Mouse (Mus musculus): ENCODE results near the gene Eef1e1.

DNA sequence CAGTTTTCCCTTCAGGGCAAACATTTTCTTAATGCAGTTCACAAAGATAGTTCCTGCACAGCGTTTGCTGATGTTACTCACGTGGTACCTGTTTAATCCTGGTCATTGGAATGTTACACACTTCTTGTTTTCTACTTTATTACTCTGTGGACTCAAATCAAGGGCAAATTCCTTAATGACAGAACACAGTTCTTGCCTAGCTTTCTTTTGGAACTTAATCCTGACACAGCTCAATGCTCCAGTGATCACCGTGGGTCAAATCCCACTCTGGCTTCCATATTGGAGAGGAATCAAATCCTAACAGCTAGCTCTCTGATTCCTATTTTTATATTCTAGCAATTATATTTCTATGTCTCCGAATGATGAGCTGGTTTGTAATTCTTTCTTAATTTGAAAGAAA lies 62.4 kb downstream of the Eef1e1 start:
- TF ChIP-seq FLI1 (IDR thresholded peaks at IDR 0.05; ENCODE audit: low read length) (no peak), GATA1 (IDR thresholded peaks at IDR 0.05; ENCODE audit: borderline replicate concordance, low read length) (no peak)

Data from megakaryocyte, embryonic 14.5 days (primary cell).